Mouse (Mus musculus): ENCODE data around the gene Apool. TPM values are rescaled to one million over a fixed set of nuclear protein-coding genes. Genes with fewer than 3 reads are reported as not detected.
A peak's percentile ranks its signal among the peaks of the same experiment; 100 is the strongest.

The Apool gene
- total and polyA plus RNA-seq, 3 experiments: 32.9 to 34.6 TPM; not detected in 1

- no peaks in the 10 kb centered on the region for H3K4me1 ChIP-seq (ENCODE audit: control insufficient read depth in 1 of 2, insufficient read depth in 2 of 2, low read length in 2 of 2)
- H3K27me3 ChIP-seq (ENCODE audit: control insufficient read depth in 1 of 2, insufficient read depth in 2 of 2, low read length in 2 of 2): no peaks in the 10 kb centered on the region
- H3K27ac ChIP-seq (ENCODE audit: control insufficient read depth, low read depth, low read length): no peak overlapping the region
- H3K79me2 ChIP-seq (ENCODE audit: control insufficient read depth, insufficient read depth, low read length, poor library complexity): no peaks in the 10 kb centered on the region
- peak; percentile 28 for DNase-seq (ENCODE audit: low read depth, low spot score)
- no peaks in the 10 kb centered on the region for H3K9me3 ChIP-seq (replicated peaks; ENCODE audit: insufficient read depth, low read length)
- TF ChIP-seq MEF2A (IDR thresholded peaks at IDR 0.05; ENCODE audit: extremely low read depth, insufficient replicate concordance, low read depth, low read length, poor library complexity, severe bottlenecking) (no peak), MXI1 (IDR thresholded peaks at IDR 0.05; ENCODE audit: low read depth, low read length) (no peak), E2F4 (IDR thresholded peaks at IDR 0.05; ENCODE audit: borderline replicate concordance, low read depth, low read length) (no peak), ZKSCAN1 (IDR thresholded peaks at IDR 0.05; ENCODE audit: low read depth, low read length) (no peak), SMC3 (IDR thresholded peaks at IDR 0.05; ENCODE audit: low read depth, low read length) (peak; percentile 80), TBP (IDR thresholded peaks at IDR 0.05; ENCODE audit: low read depth, low read length) (no peak), MAFK (IDR thresholded peaks at IDR 0.05; ENCODE audit: borderline replicate concordance, low read depth, low read length) (no peak), ZNF384 (IDR thresholded peaks at IDR 0.05; ENCODE audit: low read depth, low read length) (no peak), ELF1 (IDR thresholded peaks at IDR 0.05; ENCODE audit: low read depth, low read length) (no peak), CHD2 (IDR thresholded peaks at IDR 0.05; ENCODE audit: low read length) (no peak), EP300 (IDR thresholded peaks at IDR 0.05; ENCODE audit: low read depth in 1 of 2, low read length in 2 of 2) (no peak), TCF12 (IDR thresholded peaks at IDR 0.05; ENCODE audit: low read depth, low read length) (no peak), JUND (IDR thresholded peaks at IDR 0.05; ENCODE audit: low read depth, low read length) (no peak), NRF1 (IDR thresholded peaks at IDR 0.05; ENCODE audit: insufficient read depth, low read depth, low read length, poor library complexity, severe bottlenecking) (no peak), CTCF (IDR thresholded peaks at IDR 0.05 in 2 of 3, conservative IDR thresholded peaks at IDR 0.05 in 1 of 3; ENCODE audit: control insufficient read depth in 1 of 3, insufficient read depth in 1 of 3, low read depth in 2 of 3, low read length in 3 of 3, poor library complexity in 1 of 3, severe bottlenecking in 1 of 3) (peak in 1 of 3 experiments; percentile 52; a peak in 2 of 6 replicates), POLR2AphosphoS5 (IDR thresholded peaks at IDR 0.05; ENCODE audit: borderline replicate concordance, low read depth, low read length) (no peak), MAZ (IDR thresholded peaks at IDR 0.05; ENCODE audit: low read depth, low read length) (no peak), SIN3A (IDR thresholded peaks at IDR 0.05; ENCODE audit: low read length) (no peak), BHLHE40 (IDR thresholded peaks at IDR 0.05; ENCODE audit: borderline replicate concordance, low read depth, low read length) (no peak), POLR2AphosphoS2 (IDR thresholded peaks at IDR 0.05; ENCODE audit: low read length) (no peak), RAD21 (IDR thresholded peaks at IDR 0.05; ENCODE audit: low read depth, low read length) (peak; percentile 35), MAX (IDR thresholded peaks at IDR 0.05; ENCODE audit: low read length) (no peak), NELFE (IDR thresholded peaks at IDR 0.05; ENCODE audit: low read depth, low read length) (no peak), UBTF (IDR thresholded peaks at IDR 0.05; ENCODE audit: borderline replicate concordance, insufficient read depth, low read depth, low read length) (no peak), ZMIZ1 (IDR thresholded peaks at IDR 0.05; ENCODE audit: low read depth, low read length) (no peak), MYC (IDR thresholded peaks at IDR 0.05; ENCODE audit: low read depth, low read length) (no peak), USF2 (IDR thresholded peaks at IDR 0.05; ENCODE audit: borderline replicate concordance in 1 of 2, insufficient read depth in 1 of 2, low read depth in 1 of 2, low read length in 2 of 2) (no peak), ZC3H11A (IDR thresholded peaks at IDR 0.05; ENCODE audit: low read depth, low read length) (peak; percentile 41; the same call in 1 of the 2 replicates)
- no peaks in the 10 kb centered on the region; a peak in 3 of 4 replicates for H3K36me3 ChIP-seq (ENCODE audit: control insufficient read depth in 1 of 2, insufficient read depth in 2 of 2, low read length in 2 of 2)
- H3K4me3 ChIP-seq (ENCODE audit: control insufficient read depth in 1 of 2, insufficient read depth in 1 of 2, low read depth in 2 of 2, low read length in 2 of 2): no peak overlapping the region
- H3K9ac ChIP-seq (ENCODE audit: control insufficient read depth, low read depth, low read length, poor library complexity, severe bottlenecking): no peak overlapping the region
These were observed 36.6 kb downstream of the Apool start for GRCm38 (mm10) chrX:112347467-112348394.
